Mouse (Mus musculus): ENCODE measurements around the gene Frmd4a.

Frmd4a gene

DNA sequence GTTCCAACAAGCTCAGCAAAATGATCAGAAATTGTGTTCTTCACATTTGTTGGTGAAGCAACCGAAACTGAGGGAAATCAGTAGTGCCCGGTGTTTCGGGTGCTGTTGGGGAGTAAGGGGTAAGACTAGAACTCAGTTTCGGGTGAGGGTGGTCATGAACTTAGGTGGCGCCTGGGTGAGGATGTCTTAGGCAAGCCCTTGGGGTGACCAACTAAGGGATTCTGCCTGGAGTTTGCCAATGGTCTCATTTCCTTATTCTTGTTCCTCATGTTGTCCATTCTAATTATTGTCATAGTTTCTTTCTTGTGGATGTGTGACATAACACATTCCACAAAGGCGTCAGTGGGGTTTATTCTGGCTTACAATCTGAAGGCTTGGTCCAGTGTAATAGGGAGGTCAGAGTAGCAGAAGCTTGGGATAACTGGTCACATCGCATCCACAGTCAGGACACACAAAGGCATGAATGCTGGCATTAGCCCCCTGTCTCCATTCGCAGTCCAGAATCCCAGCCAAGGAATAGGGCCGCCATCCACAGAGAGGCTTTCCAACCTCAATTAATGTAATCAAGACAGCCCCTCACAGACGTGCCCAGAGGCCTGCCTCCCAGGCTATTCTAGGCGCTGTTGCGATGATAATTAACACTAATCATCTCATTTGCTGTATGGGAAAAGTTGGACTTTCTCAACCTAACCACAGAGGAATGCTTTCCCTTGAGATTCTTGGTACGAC is 490.5 kb downstream of the Frmd4a start:
- no peak for ATAC-seq (ENCODE audit: insufficient number of reproducible peaks, low FRiP score, low TSS enrichment)

- no peak for ATAC-seq (ENCODE audit: insufficient number of reproducible peaks, low FRiP score, low TSS enrichment)
These were observed 491.6 kb downstream of the Frmd4a start for GRCm38 (mm10) chr2:4508959-4509615.

- no peak for ATAC-seq (ENCODE audit: insufficient number of reproducible peaks, low FRiP score, low TSS enrichment)
These were observed 492.2 kb downstream of the Frmd4a start for GRCm38 (mm10) chr2:4509739-4510138.

DNA sequence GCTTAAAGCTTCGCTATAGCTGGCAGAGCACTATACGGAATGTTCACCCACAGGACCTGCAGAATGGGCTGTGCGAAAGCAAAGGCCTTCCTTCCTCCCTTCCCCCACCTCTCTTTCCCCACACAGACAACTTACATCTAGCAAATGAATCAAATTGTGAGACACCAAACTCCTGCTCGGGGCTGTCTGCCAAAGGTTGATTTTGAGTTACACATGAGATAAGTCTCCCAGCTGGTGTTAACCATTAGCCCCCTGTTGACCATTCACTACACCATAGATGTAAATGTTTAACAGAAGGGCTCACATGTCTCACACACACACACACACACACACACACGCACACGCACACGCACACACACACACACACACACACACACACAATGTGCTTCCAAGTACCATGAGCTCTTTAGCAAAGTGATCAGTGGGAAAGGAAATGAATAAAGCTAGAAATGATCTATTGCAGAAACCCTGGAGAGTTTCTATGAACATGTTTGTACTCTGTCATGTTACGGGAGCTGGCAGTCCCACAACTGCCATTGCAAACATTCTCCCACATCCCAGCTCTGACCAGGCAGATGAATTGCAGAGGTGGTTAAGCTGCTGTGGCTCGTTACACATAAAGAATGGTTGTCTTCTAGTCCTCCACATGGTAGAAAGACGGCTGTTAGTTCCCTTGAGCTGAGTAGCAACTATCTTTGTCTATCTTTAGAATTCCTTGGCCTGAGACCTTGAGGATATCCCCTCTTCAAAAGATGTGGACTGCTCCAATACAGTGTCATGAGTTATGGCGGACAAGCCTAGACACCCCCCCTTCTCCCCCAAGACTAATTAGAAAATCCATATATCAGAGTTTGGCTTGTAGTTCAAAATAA is 492.9 kb downstream of the Frmd4a start:
- no peak for ATAC-seq (ENCODE audit: insufficient number of reproducible peaks, low FRiP score, low TSS enrichment)

- no peak for ATAC-seq (ENCODE audit: insufficient number of reproducible peaks, low FRiP score, low TSS enrichment)
These were observed 493.5 kb downstream of the Frmd4a start for GRCm38 (mm10) chr2:4511080-4511386.

DNA sequence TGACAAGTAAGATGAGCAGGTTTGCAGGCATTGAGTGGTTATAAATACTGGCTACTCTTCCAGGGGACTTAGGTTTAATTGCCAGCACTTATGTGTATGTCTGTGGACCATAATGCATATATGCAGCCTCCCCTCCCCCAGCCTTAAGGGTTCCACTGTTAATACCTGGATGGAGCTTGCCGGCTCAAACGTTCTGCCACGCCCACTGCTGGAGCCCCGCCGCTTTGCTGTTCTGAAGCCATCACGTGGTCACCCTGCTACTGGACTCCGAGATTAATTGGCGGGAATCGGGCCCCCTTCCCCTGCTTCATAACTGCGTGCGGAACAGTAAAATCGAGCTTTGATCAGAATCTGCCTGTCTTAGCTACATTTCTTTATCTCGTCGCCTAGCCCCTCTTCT is 495.1 kb downstream of the Frmd4a start:
- ATAC-seq (ENCODE audit: insufficient number of reproducible peaks, low FRiP score, low TSS enrichment) = no peak

DNA sequence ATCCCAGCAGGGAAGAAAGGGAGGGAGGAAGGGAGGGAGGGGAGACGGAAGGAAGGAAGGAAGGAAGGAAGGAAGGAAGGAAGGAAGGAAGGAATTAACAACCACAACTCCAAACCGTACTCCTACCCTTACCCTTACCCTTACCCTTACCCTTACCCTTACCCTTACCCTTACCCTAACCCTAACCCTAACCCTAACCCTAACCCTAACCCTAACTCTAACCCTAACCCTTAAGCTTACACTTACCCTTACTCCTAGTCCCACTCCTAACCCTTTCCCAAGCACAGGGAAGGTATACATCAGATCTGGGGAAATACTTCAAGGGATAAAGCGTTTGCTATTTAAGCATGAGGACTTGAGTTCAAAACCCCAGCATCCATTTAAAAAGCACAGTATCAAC is 498.4 kb downstream of the Frmd4a start:
- ATAC-seq (ENCODE audit: insufficient number of reproducible peaks, low FRiP score, low TSS enrichment) = no peak

GRCm38 (mm10) chr2:4516819-4517552 is 499.5 kb downstream of the Frmd4a start:
- no peak for ATAC-seq (ENCODE audit: insufficient number of reproducible peaks, low FRiP score, low TSS enrichment)

DNA sequence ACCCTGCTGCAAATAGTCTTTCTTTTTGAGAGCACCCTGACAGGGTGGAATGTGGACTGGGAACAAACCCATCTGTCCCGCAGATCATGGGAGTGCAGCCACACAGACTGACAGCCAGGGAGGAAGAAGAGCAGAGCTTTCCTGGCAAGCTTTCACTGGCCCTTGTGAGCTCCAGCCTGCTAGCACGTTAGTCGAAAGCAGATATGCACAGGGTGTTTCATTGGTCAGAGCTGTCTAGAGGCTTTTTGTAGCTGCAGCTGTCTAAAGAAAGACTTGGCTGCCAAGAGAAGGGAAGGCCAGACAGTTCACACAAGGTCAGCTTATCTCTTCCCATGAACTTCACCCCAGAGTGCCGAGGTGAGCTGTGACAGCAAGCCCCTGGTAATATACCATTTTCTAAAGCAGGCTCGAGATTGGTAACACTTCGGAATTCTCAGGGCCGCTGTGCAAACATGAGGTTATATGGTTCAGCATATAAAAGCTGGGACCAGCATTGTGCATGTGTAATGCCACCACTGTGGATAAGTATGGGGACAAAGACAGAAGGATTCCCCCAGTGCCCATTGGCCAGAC is 500.1 kb downstream of the Frmd4a start:
- ATAC-seq (ENCODE audit: insufficient number of reproducible peaks, low FRiP score, low TSS enrichment) = no peak

DNA sequence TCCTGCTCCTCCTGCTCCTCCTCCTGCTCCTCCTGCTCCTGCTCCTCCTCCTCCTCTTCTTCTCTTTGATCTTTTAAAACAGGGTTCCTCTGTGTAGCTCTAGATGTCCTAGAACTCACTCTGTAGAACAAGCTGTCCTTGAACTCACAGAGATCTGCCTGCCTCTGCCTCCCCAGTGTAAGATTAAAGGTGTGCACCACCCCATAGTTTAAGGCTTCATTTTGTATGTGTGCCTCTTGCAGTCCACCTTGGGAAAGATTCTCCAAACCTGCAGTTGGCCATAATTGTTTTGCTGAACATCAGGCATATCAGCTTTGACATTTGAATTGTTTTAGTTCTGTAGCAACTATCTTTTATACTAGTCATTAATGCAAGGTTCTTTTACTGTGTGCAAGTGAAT is 501.0 kb downstream of the Frmd4a start:
- no peak for ATAC-seq (ENCODE audit: insufficient number of reproducible peaks, low FRiP score, low TSS enrichment)

- ATAC-seq (ENCODE audit: insufficient number of reproducible peaks, low FRiP score, low TSS enrichment) = no peak
These were observed 505.4 kb downstream of the Frmd4a start for GRCm38 (mm10) chr2:4522769-4523487.

DNA sequence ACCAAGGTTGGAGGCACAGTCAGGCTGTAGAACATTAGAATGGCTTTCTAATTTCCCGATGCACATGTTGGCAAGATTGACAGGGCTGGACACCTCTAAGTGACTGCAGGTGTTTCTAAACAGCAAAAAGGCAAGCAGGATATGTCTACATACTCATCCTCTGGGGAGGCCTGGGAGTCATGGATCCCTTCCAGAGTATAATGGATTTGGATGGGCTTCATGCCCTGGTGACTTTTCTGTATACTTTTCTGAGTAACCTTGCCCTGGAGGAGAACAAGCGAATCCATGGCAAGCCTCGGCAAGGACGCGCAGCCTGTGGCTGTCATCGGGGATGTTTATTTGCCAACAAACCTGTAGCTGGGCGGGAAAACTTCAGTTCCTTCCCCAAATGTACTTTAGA is 509.6 kb downstream of the Frmd4a start:
- no peak for ATAC-seq (ENCODE audit: insufficient number of reproducible peaks, low FRiP score, low TSS enrichment)

GRCm38 (mm10) chr2:4529254-4529729 is 511.8 kb downstream of the Frmd4a start:
- 0 out of 2 replicates have a peak, but pooled peaks have one; percentile 20 for ATAC-seq (ENCODE audit: insufficient number of reproducible peaks, low FRiP score, low TSS enrichment)

GRCm38 (mm10) chr2:4531533-4532197 is 514.1 kb downstream of the Frmd4a start:
- ATAC-seq (ENCODE audit: insufficient number of reproducible peaks, low FRiP score, low TSS enrichment) = no peak

GRCm38 (mm10) chr2:4532198-4532568 is 514.7 kb downstream of the Frmd4a start:
- ATAC-seq (ENCODE audit: insufficient number of reproducible peaks, low FRiP score, low TSS enrichment) = no peak

DNA sequence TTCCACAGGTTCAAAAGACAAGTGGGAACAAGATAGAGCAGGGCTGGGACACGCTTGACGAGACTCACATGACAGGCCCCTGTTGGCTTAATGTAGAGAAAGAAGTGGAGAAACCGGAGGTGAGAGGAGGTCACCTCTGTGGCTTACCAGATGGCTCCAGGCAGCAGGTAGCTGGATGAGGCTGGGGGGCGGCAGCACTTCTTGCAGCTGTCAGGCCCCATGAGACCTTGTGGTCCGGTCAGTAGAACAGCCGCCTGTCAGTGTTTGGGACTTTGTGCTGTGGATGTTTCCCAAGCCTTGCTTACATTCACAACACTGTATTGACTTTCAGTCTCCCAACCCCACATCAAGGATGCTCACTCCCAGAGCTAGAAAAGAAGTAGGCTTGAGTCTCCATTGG is 515.4 kb downstream of the Frmd4a start:
- ATAC-seq (ENCODE audit: insufficient number of reproducible peaks, low FRiP score, low TSS enrichment) = no peak

DNA sequence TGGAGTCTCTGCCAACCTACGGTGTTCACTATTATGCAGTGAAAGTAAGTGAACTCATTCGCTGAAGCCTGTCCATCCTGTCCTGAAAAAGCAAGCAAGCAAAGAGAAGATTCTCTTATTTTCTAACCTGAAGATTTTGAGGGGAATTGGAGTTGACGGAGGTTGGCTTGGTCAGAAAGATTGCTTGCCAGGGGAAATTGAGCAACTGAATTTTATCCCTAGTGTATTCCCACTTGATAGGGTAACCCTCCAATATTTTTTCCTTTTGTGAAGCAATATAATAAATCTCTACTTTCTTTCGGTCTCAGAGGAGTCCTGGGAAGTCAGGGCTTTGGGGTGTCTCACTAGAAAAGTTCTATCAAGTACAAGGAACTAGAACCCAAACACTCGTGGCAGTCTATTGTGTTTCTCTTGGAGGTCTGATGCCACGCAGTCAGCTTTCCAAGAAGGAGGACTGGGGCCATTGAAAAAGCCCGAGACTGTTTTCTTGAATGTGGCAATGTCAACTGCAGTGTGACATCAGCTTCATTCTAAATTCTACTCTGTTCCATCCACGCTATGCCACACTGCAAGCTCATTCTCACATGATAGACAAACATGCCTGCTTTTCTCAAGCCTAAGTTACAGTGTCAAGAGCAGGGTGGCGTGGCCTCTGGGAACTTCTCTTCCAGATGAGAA is 517.8 kb downstream of the Frmd4a start:
- ATAC-seq (ENCODE audit: insufficient number of reproducible peaks, low FRiP score, low TSS enrichment) = no peak

DNA sequence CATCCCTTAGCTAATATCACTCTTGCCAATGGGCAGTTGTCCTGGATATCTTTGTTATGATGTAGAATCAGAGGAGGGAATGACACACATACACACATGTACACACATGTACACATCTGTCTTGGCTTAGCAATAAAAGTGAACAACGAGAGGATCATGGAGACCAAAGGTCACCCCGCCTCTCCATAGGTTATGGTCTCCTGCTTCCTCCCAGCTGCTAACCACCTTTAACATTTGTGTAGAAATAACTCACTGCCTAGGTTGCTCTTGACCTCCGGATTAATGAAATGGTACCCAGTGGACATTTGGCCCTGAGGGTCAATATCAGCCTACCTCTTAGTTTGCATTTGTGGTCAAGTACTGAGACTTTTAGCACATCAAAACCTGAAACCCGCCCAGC is 523.8 kb downstream of the Frmd4a start:
- ATAC-seq (ENCODE audit: insufficient number of reproducible peaks, low FRiP score, low TSS enrichment) = no peak
